Mouse (Mus musculus) macrophage (primary cell): ENCODE measurements around the gene Mindy4. TPM values are rescaled to one million over a fixed set of nuclear protein-coding genes. Genes with fewer than 3 reads are reported as not detected.

ENCODE experiments used
- H3K27ac ChIP-seq: fragments of 350-480 bp; formaldehyde crosslinking; 2 replicates; pipeline ENCODE4 v1.9.0; 2021
- H3K36me3 ChIP-seq: fragments of 350-480 bp; formaldehyde crosslinking; 2 replicates; pipeline ENCODE4 v1.9.0; 2021; ENCODE audit errors: inconsistent target
- H3K4me3 ChIP-seq: fragments of 350-480 bp; formaldehyde crosslinking; 2 replicates; pipeline ENCODE4 v1.9.0; 2021; ENCODE audit errors: inconsistent target
- H3K79me2 ChIP-seq: fragments of 350-480 bp; formaldehyde crosslinking; 2 replicates; pipeline ENCODE4 v1.9.0; 2021; ENCODE audit errors: inconsistent target
- WGBS: methylation state at CpG from one replicate; pipeline ENCODE4 v1.1.7; 2026; ENCODE audit warnings: inconsistent platforms; ENCODE audit not compliant: missing documents; 5-methylcytosine and 5-hydroxymethylcytosine counted together
- polyA plus RNA-seq: library from polyadenylated mRNA; stranded (reverse); fragments of 250-400 nt; gene quantifications from 3 replicates; pipeline ENCODE4 v1.2.4, GENCODE M21; 2018; ENCODE audit warnings: inconsistent platforms

Gene Mindy4
- polyA plus RNA-seq, 1 experiment from 2014 or later: 0.34 TPM

DNA sequence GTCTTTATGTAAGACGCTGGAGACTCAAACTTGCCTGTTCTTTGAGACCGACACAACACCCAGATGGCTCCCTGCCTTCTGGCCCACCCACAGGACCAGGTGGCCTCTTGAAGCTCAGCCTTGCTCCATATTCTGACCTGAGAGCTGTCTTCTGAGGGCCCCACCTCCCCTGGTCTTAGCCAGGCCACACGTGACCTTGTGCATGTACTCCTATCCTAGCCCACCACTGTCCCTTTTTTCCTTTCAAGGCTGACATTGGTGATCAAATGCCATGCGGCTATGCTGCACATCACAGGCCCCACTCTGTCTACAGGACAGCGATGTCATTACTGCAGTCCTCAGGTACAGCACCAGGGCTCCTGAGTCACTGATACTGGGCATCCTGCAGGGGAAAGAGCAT lies 30.1 kb downstream of the Mindy4 start:
- 94% methylated on average over 5 of the region's 5 CpGs for WGBS
- no peak overlapping the region for H3K27ac ChIP-seq
- H3K4me3 ChIP-seq: no peak overlapping the region
- H3K36me3 ChIP-seq: no peaks in the 10 kb centered on the region
- no peaks in the 10 kb centered on the region for H3K79me2 ChIP-seq

DNA sequence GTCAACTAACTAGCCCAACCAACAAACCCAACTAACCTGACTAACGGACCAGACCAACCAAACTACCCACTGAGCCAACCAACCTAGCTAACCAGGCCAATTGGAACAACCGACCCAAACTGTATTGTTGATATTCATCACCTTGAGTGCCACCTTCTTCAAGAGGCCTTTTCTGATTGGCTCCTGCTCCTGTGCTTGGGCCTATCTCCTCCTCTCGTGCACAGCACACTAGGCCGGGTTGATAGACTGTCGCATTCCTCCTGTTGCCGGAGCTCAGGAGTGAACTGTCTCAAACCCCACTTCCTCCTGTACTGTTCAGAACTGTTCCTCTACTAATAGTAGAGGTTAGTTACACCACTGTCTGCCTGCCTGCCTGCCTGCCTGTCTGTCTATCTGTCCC lies 31.5 kb downstream of the Mindy4 start:
- no peak overlapping the region for H3K4me3 ChIP-seq
- no peak overlapping the region for H3K27ac ChIP-seq
- H3K36me3 ChIP-seq: no peaks in the 10 kb centered on the region
- WGBS: 92% methylated on average over 6 of the region's 6 CpGs
- no peaks in the 10 kb centered on the region for H3K79me2 ChIP-seq

DNA sequence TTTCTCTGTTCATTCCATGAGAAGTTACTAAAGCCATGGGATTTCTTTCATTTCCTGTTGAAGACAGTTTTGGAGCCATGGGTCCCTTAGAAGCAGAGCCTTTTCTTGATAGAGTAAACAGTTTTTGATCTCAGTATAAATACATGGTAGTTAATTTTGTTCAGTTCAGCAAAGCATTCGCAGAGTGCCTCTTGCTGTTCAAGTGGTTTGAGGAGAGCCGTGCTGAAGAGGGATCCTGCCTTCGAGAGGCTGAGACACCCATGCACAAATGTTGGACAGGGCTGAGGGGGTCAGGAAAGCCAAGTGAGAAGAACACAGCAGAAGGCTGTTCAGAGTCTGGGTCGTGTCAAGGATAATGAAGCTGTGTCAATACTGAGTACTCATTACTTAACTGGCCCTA lies 32.5 kb downstream of the Mindy4 start:
- WGBS: 95% methylated on average over 4 of the region's 4 CpGs
- Histone ChIP-seq H3K36me3 (no peaks in the 10 kb centered on the region), H3K4me3 (no peak overlapping the region), H3K27ac (no peak overlapping the region), H3K79me2 (no peaks in the 10 kb centered on the region)

DNA sequence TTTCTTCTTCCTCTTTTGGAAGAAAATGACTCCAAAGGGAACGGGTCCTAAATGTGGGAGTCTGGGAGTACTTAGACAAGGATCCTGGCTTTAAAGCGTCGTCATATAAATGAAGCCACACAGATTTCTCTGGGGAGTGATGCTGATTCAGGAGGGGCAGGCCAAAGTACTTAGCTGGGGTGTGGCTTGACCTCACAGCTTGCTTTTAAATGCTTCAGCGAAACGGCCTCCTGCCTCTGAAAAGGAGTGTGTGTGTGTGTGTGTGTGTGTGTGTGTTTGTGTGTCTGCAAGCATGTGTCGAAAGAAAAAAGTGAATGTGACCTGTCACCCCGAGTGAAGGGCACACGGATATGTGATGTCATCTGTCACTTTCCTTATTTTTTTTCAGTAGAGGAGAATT lies 36.7 kb downstream of the Mindy4 start:
- Histone ChIP-seq H3K27ac (no peak overlapping the region), H3K79me2 (no peaks in the 10 kb centered on the region), H3K36me3 (no peaks in the 10 kb centered on the region), H3K4me3 (no peak overlapping the region)
- 95% methylated on average over 8 of the region's 8 CpGs for WGBS

DNA sequence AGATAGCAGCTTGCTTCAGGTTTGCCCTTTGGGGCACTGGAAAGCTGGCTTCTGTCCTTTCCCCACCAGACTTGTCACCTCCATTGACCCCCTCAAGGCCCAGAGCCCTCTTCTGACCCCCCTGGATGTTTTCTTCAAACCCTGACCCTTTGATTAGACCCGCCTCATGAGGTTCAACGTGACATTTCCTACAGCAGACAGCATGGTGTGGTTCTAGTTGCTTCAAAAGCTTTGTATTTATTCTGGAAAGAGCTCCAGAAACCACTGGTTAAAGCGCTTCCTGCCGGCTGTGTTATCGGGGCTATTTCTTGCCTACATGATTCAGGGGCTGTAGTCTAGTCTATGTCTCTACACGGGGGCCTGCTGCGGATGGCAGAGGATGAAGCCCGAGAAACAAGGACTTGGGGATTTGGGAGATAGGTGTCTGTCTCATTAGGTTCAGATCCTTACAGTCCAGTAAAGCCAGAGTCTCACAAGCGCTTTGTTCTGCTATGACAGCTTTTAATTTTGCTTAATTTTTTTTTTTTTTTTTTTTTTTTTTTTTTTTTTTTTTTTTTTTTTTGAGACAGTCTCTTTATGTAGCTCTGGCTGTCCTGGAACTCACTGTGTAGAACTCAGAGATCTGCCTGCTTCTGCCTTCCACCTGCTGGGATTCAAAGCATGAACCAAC lies 37.5 kb downstream of the Mindy4 start:
- no peak overlapping the region for H3K27ac ChIP-seq
- no peaks in the 10 kb centered on the region for H3K79me2 ChIP-seq
- no peaks in the 10 kb centered on the region for H3K36me3 ChIP-seq
- H3K4me3 ChIP-seq: no peak overlapping the region
- 78% methylated on average over 9 of the region's 9 CpGs for WGBS

DNA sequence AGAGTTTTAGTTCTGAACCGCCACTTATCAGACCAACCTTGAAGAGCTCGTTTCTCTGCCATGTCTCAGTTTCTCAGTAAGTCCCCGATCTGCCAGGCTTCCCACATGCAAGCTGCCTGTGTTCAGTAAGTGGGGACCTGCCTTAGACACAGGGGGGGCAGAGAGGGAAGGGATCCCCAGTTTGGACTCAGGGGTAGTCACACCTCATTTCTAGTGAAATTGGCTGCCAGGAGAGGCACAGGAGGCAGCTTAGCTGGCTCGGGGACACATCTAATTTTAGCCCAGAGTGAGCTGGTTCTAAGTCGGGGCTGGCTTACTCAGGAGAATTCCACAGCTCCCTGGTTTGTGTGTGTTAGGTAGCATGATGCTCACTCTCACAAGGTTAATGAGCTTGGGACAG lies 38.3 kb downstream of the Mindy4 start:
- no peak overlapping the region for H3K4me3 ChIP-seq
- WGBS: 94% methylated on average over 5 of the region's 5 CpGs
- H3K79me2 ChIP-seq: no peaks in the 10 kb centered on the region
- no peaks in the 10 kb centered on the region for H3K36me3 ChIP-seq
- no peak overlapping the region for H3K27ac ChIP-seq

DNA sequence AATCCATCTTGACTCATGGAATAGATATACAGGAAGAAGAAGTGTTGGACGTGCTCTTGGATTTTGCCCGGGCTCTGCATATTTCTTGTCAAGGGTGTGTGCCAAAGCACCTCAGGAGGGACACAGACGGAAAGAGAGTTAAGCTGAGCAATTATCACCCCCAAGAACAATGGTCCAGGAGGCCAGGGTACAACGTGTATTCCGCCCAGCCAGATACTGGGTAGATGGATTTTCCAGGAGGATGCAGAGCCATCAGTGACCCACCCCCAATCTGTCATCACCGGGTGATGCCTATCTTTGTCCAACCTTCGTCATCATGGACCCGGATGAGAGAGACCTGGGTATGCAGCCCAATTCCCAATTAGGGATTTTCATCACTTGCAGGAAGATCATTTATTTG lies 42.5 kb downstream of the Mindy4 start:
- WGBS: over 99% methylated on average over 8 of the region's 8 CpGs
- Histone ChIP-seq H3K27ac (no peak overlapping the region), H3K4me3 (no peak overlapping the region), H3K79me2 (no peaks in the 10 kb centered on the region), H3K36me3 (no peaks in the 10 kb centered on the region)

DNA sequence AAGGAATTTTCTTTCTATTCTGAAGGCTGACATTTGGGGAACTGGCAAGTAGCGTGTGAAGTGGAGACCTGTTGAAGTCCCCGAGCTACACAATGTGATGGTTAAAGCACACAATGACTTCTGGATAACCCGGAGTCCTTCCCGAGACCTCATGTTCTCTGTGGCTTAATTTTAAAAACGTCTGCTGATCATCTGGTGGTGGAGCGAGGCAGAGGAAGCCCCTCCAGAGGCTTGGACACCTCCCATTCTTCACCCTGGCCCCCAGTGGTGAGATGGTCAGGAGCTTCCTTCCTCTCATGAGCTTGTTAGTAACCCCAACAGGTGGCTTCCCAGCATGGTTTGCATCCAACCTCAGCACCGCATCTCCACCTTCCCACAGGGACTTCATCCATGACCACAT lies 43.3 kb downstream of the Mindy4 start:
- no peak overlapping the region for H3K4me3 ChIP-seq
- no peak overlapping the region for H3K27ac ChIP-seq
- H3K79me2 ChIP-seq: no peaks in the 10 kb centered on the region
- H3K36me3 ChIP-seq: no peaks in the 10 kb centered on the region
- WGBS: 84% methylated on average over 7 of the region's 7 CpGs

DNA sequence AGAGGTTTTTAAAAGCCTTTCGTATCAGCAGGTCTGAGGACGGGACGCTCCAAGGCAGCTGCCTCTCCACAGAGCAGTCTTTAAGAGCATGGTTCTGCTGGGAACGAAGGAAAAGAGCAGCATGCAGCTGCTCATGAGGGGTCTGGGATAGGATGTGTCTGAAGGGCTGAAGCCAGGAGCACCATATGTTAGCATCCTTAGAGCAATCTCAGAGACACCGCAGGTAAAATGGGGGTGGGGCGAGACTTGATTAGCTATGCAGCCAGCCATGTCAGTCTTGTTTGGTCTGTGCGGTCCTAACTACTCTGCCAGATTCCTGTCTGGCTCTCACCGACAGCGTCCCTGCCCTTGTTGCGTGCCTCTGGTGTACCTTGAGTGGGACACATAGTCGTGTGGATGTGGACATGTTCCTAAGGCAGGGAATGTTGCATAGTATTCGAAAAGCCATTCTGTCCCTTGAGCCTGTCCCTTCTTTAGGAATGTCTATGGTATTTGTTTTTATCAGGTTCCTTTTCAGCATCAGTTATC lies 43.8 kb downstream of the Mindy4 start:
- no peak overlapping the region for H3K27ac ChIP-seq
- no peaks in the 10 kb centered on the region for H3K36me3 ChIP-seq
- no peak overlapping the region for H3K4me3 ChIP-seq
- no peaks in the 10 kb centered on the region for H3K79me2 ChIP-seq
- WGBS: 92% methylated on average over 12 of the region's 12 CpGs

DNA sequence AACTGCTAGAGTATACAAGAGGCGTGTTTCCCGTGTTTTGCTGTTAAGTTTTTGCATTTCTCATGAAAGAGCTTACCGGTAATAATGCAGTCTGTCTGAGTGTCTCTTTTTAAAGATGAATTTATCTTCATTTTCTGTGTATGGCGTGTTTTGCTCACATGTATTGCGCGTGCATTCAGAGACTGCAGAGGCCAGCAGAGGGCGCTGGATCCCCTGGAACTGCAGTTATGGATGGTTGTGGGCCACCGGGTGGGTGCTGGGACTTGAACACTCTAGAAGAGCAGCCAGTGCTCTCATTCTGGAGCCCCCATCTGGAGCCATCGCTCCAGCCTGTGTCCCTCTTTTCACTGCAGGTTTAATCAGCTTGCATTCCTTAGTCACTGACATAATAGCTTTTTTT lies 46.1 kb downstream of the Mindy4 start:
- no peaks in the 10 kb centered on the region for H3K79me2 ChIP-seq
- no peaks in the 10 kb centered on the region for H3K36me3 ChIP-seq
- H3K27ac ChIP-seq: no peak overlapping the region
- no peak overlapping the region for H3K4me3 ChIP-seq
- WGBS: 97% methylated on average over 9 of the region's 9 CpGs

DNA sequence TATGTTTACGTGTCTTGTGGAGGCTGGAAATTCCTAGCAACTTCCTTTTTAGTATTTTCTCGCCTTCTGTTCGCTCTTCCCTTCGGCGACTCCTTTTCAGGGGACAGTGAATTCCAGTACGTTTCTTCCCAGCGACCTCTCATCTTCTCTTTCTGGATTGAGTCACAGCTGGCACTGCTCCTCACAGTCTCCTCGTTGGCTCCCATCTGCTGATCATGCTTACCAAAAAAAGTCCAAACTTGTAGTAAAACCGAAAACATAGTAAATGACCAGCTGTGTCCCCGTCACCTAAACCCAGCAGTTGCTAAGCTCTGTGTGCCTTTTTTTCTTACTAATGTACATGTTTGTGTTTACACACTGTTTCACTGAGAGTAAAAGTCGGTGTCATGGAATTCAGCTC lies 47.6 kb downstream of the Mindy4 start:
- no peak overlapping the region for H3K4me3 ChIP-seq
- H3K27ac ChIP-seq: no peak overlapping the region
- no peaks in the 10 kb centered on the region for H3K36me3 ChIP-seq
- no peaks in the 10 kb centered on the region for H3K79me2 ChIP-seq
- WGBS: 95% methylated on average over 11 of the region's 11 CpGs

DNA sequence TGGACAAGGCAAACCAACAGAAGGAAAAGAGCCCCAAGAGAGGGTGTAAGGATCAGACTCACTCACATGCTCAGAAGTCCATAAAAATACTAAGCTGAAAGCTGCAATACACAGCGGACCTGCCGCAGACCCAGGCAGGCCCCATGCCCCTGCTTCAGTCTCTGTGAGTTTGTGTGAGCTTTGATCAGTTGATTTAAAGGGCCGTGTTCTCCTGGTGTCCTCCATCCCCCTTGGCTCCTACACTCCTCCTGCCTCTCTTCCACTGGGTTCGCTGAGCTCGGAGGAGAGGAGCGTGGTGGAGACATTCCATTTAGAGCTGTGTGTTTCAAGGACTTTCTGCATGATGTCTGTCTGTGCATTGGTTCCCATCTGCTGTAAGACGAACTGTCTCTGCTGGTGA lies 48.4 kb downstream of the Mindy4 start:
- no peak overlapping the region for H3K27ac ChIP-seq
- no peak overlapping the region for H3K4me3 ChIP-seq
- H3K36me3 ChIP-seq: no peaks in the 10 kb centered on the region
- H3K79me2 ChIP-seq: no peaks in the 10 kb centered on the region
- 91% methylated on average over 7 of the region's 7 CpGs for WGBS

DNA sequence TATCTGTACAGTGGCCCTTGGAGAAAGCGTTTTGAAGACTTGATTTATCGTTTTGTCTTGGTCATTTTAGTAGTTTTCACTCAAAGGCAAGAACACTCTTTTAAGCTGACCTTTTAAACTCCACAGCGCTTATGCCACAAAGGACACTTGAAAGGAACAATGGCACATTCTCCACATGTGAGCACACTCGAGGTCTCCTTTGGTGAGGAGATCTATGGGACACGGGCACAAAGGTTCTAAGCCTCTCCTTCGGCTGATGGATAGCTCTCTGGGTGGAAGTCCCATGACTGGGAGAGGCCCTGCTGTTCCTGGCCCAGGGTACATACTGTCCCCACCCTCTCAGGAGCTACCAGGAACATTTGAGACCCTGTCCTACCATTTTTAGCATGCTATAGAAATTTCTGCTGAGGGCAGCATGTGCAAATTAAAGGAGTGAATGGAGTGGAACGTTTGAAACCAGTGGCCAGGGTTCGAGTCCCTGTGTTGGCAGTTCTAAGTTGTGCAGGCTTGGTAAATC lies 49.6 kb downstream of the Mindy4 start:
- Histone ChIP-seq H3K36me3 (no peaks in the 10 kb centered on the region), H3K27ac (no peak overlapping the region), H3K79me2 (no peaks in the 10 kb centered on the region), H3K4me3 (no peak overlapping the region)
- WGBS: 96% methylated on average over 8 of the region's 8 CpGs

DNA sequence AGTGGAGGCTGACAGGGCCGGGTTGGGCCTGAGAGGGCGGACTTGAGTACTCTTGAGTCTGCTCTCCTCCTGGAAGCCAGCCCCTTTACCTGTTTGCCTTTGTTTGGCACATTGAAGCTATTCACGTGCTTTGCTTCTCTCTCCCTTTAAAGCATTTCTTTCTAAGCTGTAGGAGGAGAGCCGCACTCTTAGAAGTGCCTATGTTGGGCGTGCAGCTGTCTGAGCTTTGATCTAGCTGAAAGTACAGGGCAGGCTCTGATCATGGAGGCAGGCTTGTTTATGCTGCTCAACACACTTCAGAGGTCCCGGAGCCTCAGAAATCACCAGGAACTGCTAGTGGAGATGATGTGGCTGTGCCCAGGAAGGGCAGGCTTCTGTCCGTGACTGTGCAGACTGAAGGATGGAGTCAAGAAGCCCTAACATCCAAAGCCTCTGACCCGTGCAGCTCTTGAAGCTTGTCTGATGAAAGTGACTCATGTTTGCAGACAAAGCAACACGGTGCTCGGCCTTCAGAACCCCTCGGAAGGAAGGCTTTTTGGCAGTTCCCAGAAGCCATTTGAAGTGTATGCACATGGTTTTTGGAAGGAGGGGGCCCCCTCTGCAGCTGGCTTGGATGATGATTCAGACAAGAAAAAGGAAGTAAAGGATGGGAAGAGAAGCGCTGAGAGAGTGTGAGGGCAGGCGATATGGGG lies 53.5 kb downstream of the Mindy4 start:
- H3K79me2 ChIP-seq: no peaks in the 10 kb centered on the region
- no peaks in the 10 kb centered on the region for H3K36me3 ChIP-seq
- no peak overlapping the region for H3K4me3 ChIP-seq
- H3K27ac ChIP-seq: no peak overlapping the region
- 53% methylated on average over 13 of the region's 13 CpGs for WGBS

DNA sequence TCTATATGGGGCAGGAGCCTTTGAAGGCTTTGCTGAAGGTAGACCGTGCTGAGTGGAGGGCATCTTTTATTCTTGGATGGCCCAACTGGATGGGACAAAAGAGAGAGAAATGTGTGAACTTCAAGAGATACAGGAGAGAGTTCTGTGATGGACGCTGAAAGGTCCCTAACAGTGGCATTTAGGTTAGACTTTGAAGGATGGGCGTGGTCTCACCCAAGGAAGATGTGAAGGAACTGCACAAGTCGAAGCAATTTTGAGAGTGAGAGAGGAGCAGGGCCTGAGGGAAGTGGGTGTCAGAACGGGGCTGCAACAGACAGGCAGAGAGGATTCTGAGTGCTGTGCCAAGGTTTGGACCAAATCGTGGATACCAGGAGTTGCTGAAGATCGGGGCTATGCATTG lies 54.1 kb downstream of the Mindy4 start:
- Histone ChIP-seq H3K79me2 (no peaks in the 10 kb centered on the region), H3K36me3 (no peaks in the 10 kb centered on the region), H3K27ac (no peak overlapping the region), H3K4me3 (no peak overlapping the region)
- WGBS: 76% methylated on average over 7 of the region's 7 CpGs
